Mouse (Mus musculus): ENCODE results near the gene Sirpb1b. TPM values are rescaled to one million over a fixed set of nuclear protein-coding genes. Genes with fewer than 3 reads are reported as not detected.
"Not testable (repeated sequence)": the region's sequence is repeated elsewhere in the genome, so short reads cannot be mapped to it uniquely, and the experiment has no call there.

Sirpb1b gene
- not detected in 2 replicates for polyA plus RNA-seq (2016; fragmentation: Nextera tagmentation; extraction: Ambion mirVana)

- H3K4me3 ChIP-seq; H3K4me1 ChIP-seq; H3K9me3 ChIP-seq; H3K27me3 ChIP-seq (ENCODE audit: insufficient read depth, poor library complexity, severe bottlenecking); H3K36me3 ChIP-seq; H3K27ac ChIP-seq; DNase-seq (ENCODE audit: low spot score): not testable (repeated sequence)
- WGBS, result 54% methylated on average over 1 of the region's 1 CpGs
Observed at GRCm38 (mm10) chr3:15574887-15575286, at the start of gene Sirpb1b. Gene Sirpb1b, minus strand, starts transcription at chr3:15575065.

GRCm38 (mm10) chr3:15590377-15591117 is 15.7 kb upstream of the Sirpb1b start:
- H3K9me3 ChIP-seq; H3K27me3 ChIP-seq (ENCODE audit: insufficient read depth, poor library complexity, severe bottlenecking); H3K27ac ChIP-seq; H3K4me1 ChIP-seq; H3K4me3 ChIP-seq; DNase-seq (ENCODE audit: low spot score); H3K36me3 ChIP-seq: not testable (repeated sequence)
- WGBS, result 84% methylated on average over 2 of the region's 2 CpGs

GRCm38 (mm10) chr3:15586665-15587064 is 11.8 kb upstream of the Sirpb1b start:
- not testable (repeated sequence) for H3K4me3 ChIP-seq; H3K36me3 ChIP-seq; H3K4me1 ChIP-seq; H3K27me3 ChIP-seq (ENCODE audit: insufficient read depth, poor library complexity, severe bottlenecking); DNase-seq (ENCODE audit: low spot score); H3K27ac ChIP-seq
- WGBS, result 83% methylated on average over 1 of the region's 1 CpGs
- H3K9me3 ChIP-seq, result peaks cover 13% of the 10 kb centered on the region

- DNase-seq (ENCODE audit: low spot score), result no peak
- Histone ChIP-seq H3K4me1 (no peaks in the 10 kb centered on the region), H3K4me3 (no peak overlapping the region), H3K27me3 (ENCODE audit: insufficient read depth, poor library complexity, severe bottlenecking) (no peaks in the 10 kb centered on the region), H3K27ac (no peak overlapping the region), H3K36me3 (no peaks in the 10 kb centered on the region), H3K9me3 (peaks cover 10% of the 10 kb centered on the region)
- 87% methylated on average over 1 of the region's 1 CpGs for WGBS
Observed at GRCm38 (mm10) chr3:15583452-15583851, 8.6 kb upstream of the Sirpb1b start.

- not testable (repeated sequence) for H3K4me3 ChIP-seq
Observed at GRCm38 (mm10) chr3:15582948-15583347, 8.1 kb upstream of the Sirpb1b start.

GRCm38 (mm10) chr3:15576466-15576865 is 1.6 kb upstream of the Sirpb1b start:
- not testable (repeated sequence) for H3K4me3 ChIP-seq; H3K36me3 ChIP-seq; DNase-seq (ENCODE audit: low spot score); H3K9me3 ChIP-seq; H3K27ac ChIP-seq; H3K27me3 ChIP-seq (ENCODE audit: insufficient read depth, poor library complexity, severe bottlenecking); H3K4me1 ChIP-seq

More at GRCm38 (mm10) chr3:15582948-15583347, 8.1 kb upstream of the Sirpb1b start:
- H3K27me3 ChIP-seq (ENCODE audit: insufficient read depth, poor library complexity, severe bottlenecking); H3K27ac ChIP-seq; H3K4me1 ChIP-seq; DNase-seq (ENCODE audit: low spot score); H3K36me3 ChIP-seq: not testable (repeated sequence)
- WGBS, result 77% methylated on average over 3 of the region's 3 CpGs
- peaks cover 10% of the 10 kb centered on the region for H3K9me3 ChIP-seq

- Histone ChIP-seq H3K27me3 (ENCODE audit: insufficient read depth, poor library complexity, severe bottlenecking) (no peaks in the 10 kb centered on the region), H3K36me3 (no peaks in the 10 kb centered on the region), H3K4me1 (no peaks in the 10 kb centered on the region), H3K9me3 (peaks cover 3% of the 10 kb centered on the region), H3K27ac (no peak overlapping the region), H3K4me3 (no peak overlapping the region)
- peak; percentile 69 for DNase-seq (ENCODE audit: low spot score)
Observed at GRCm38 (mm10) chr3:15528589-15528988, 46.3 kb downstream of the Sirpb1b start.

- not testable (repeated sequence) for H3K27me3 ChIP-seq (ENCODE audit: insufficient read depth, poor library complexity, severe bottlenecking); H3K4me1 ChIP-seq; H3K27ac ChIP-seq; H3K36me3 ChIP-seq; H3K4me3 ChIP-seq; DNase-seq (ENCODE audit: low spot score); H3K9me3 ChIP-seq
- 80% methylated on average over 10 of the region's 11 CpGs for WGBS
Observed at GRCm38 (mm10) chr3:15513608-15514007, 61.3 kb downstream of the Sirpb1b start.

GRCm38 (mm10) chr3:15507792-15508321 is 67.0 kb downstream of the Sirpb1b start:
- H3K4me1 ChIP-seq; H3K9me3 ChIP-seq; H3K27me3 ChIP-seq (ENCODE audit: insufficient read depth, poor library complexity, severe bottlenecking); H3K27ac ChIP-seq; H3K36me3 ChIP-seq; DNase-seq (ENCODE audit: low spot score); H3K4me3 ChIP-seq: not testable (repeated sequence)
- WGBS, result 75% methylated on average over 3 of the region's 3 CpGs

GRCm38 (mm10) chr3:15474831-15475230 is 100.0 kb downstream of the Sirpb1b start:
- H3K4me3 ChIP-seq; H3K9me3 ChIP-seq; H3K27ac ChIP-seq; H3K4me1 ChIP-seq; H3K27me3 ChIP-seq (ENCODE audit: insufficient read depth, poor library complexity, severe bottlenecking); DNase-seq (ENCODE audit: low spot score); H3K36me3 ChIP-seq: not testable (repeated sequence)
- WGBS, result 81% methylated on average over 1 of the region's 2 CpGs

- H3K27me3 ChIP-seq (ENCODE audit: insufficient read depth, poor library complexity, severe bottlenecking); DNase-seq (ENCODE audit: low spot score); H3K4me3 ChIP-seq; H3K36me3 ChIP-seq; H3K27ac ChIP-seq; H3K4me1 ChIP-seq; H3K9me3 ChIP-seq: not testable (repeated sequence)
- WGBS, result 64% methylated on average over 1 of the region's 3 CpGs
Observed at GRCm38 (mm10) chr3:15470158-15470557, 104.7 kb downstream of the Sirpb1b start.

Measured in heart, embryonic 10.5 days (tissue).